Mouse (Mus musculus): Measurements from ENCODE around the gene Pim3.
A peak's percentile ranks its signal among the peaks of the same experiment; 100 is the strongest.

Pim3 gene

GRCm38 (mm10) chr15:88876155-88877020 lies 14.4 kb downstream of the Pim3 start:
- DNase-seq (ENCODE audit: extremely low read depth, low read depth, low spot score) = no peak

- no peak for DNase-seq (ENCODE audit: extremely low read depth, low read depth, low spot score)
Measured at GRCm38 (mm10) chr15:88877021-88877400, 15.0 kb downstream of the Pim3 start.

- no peak for DNase-seq (ENCODE audit: extremely low read depth, low read depth, low spot score)
Measured at GRCm38 (mm10) chr15:88881253-88882044, 19.5 kb downstream of the Pim3 start.

GRCm38 (mm10) chr15:88882851-88883250 lies 20.9 kb downstream of the Pim3 start:
- DNase-seq (ENCODE audit: extremely low read depth, low read depth, low spot score) = peak; percentile 92

- no peak for DNase-seq (ENCODE audit: extremely low read depth, low read depth, low spot score)
Measured at GRCm38 (mm10) chr15:88883342-88883741, 21.4 kb downstream of the Pim3 start.

- no peak for DNase-seq (ENCODE audit: extremely low read depth, low read depth, low spot score)
Measured at GRCm38 (mm10) chr15:88885376-88885775, 23.4 kb downstream of the Pim3 start.

- DNase-seq (ENCODE audit: extremely low read depth, low read depth, low spot score) = no peak
Measured at GRCm38 (mm10) chr15:88889032-88889431, 27.0 kb downstream of the Pim3 start.

GRCm38 (mm10) chr15:88889994-88890393 lies 28.0 kb downstream of the Pim3 start:
- no peak for DNase-seq (ENCODE audit: extremely low read depth, low read depth, low spot score)

- DNase-seq (ENCODE audit: extremely low read depth, low read depth, low spot score) = no peak
Measured at GRCm38 (mm10) chr15:88890751-88891675, 29.0 kb downstream of the Pim3 start.

- DNase-seq (ENCODE audit: extremely low read depth, low read depth, low spot score) = no peak
Measured at GRCm38 (mm10) chr15:88891676-88892040, 29.7 kb downstream of the Pim3 start.

GRCm38 (mm10) chr15:88892252-88892651 lies 30.3 kb downstream of the Pim3 start:
- no peak for DNase-seq (ENCODE audit: extremely low read depth, low read depth, low spot score)

- no peak for DNase-seq (ENCODE audit: extremely low read depth, low read depth, low spot score)
Measured at GRCm38 (mm10) chr15:88892876-88893275, 30.9 kb downstream of the Pim3 start.

- DNase-seq (ENCODE audit: extremely low read depth, low read depth, low spot score) = no peak
Measured at GRCm38 (mm10) chr15:88895119-88895518, 33.1 kb downstream of the Pim3 start.

- no peak for DNase-seq (ENCODE audit: extremely low read depth, low read depth, low spot score)
Measured at GRCm38 (mm10) chr15:88895891-88896290, 33.9 kb downstream of the Pim3 start.

- no peak for DNase-seq (ENCODE audit: extremely low read depth, low read depth, low spot score)
Measured at GRCm38 (mm10) chr15:88896341-88896980, 34.5 kb downstream of the Pim3 start.

GRCm38 (mm10) chr15:88902200-88902875 lies 40.4 kb downstream of the Pim3 start:
- no peak for DNase-seq (ENCODE audit: extremely low read depth, low read depth, low spot score)

- DNase-seq (ENCODE audit: extremely low read depth, low read depth, low spot score) = no peak
Measured at GRCm38 (mm10) chr15:88903086-88903485, 41.1 kb downstream of the Pim3 start.

GRCm38 (mm10) chr15:88904056-88904811 lies 42.2 kb downstream of the Pim3 start:
- no peak for DNase-seq (ENCODE audit: extremely low read depth, low read depth, low spot score)

GRCm38 (mm10) chr15:88906347-88906746 lies 44.4 kb downstream of the Pim3 start:
- DNase-seq (ENCODE audit: extremely low read depth, low read depth, low spot score) = no peak

Data from fat pad, adult 2 months (tissue).